Mouse (Mus musculus): Measurements from ENCODE around the gene Cdh22.

Gene Cdh22

GRCm38 (mm10) chr2:165250903-165251302 lies 16.2 kb upstream of the Cdh22 start:
- DNase-seq (ENCODE audit: low spot score in 2 of 2), result peak; percentile 45 to 69

GRCm38 (mm10) chr2:165248967-165249366 lies 14.3 kb upstream of the Cdh22 start:
- DNase-seq (ENCODE audit: low spot score in 2 of 2), result no peak

DNA sequence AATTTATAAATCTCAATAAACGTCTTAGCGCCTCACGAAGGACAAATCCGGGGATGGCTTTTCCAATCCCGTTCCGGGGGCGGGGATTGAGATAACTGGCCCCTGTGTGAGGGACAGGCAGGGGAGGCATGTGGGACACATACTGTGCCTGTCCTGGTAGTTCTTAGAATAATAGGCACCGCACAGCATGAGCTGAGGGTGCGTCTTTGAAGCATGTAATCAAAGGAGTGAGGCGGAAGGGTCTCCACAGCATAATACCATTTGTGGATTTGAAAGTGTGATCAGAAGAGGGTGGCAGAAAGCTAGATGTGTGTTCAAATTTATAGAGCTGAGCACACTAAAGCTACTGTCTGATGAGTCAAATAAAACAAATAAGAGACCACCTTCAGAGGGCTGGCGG lies 11.7 kb upstream of the Cdh22 start:
- no peak for DNase-seq (ENCODE audit: low spot score in 2 of 2)

DNA sequence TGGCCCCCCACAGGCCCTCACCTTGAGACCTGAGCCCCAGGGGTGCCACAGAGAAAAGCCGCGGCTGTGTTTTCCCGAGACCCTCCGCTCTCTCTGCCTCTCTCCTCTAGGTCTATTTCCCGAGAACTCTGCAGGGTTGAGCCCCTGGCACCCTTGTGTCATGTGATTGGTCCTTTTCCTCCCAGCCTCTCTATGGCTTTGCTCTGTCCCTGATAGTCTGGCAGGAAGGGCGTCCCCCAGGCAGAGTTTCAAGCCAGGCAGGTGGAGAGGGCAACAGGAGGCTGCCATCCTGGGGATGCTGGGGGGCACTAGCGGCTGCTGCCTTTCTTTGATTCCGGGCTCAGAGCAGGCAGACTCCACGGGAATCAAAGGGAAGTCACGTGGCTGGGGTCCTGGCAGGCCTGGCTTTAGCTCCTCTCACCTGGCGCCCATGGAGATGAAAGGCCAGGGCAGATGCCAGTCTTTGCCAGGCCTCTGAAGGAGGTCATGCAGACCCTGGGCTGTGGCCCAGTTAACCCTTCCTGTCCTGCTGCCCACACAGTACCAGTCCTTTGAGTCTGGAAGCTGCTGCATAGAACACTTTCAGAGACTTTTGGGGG lies 8.6 kb upstream of the Cdh22 start:
- no peak for DNase-seq (ENCODE audit: low spot score in 2 of 2)

DNA sequence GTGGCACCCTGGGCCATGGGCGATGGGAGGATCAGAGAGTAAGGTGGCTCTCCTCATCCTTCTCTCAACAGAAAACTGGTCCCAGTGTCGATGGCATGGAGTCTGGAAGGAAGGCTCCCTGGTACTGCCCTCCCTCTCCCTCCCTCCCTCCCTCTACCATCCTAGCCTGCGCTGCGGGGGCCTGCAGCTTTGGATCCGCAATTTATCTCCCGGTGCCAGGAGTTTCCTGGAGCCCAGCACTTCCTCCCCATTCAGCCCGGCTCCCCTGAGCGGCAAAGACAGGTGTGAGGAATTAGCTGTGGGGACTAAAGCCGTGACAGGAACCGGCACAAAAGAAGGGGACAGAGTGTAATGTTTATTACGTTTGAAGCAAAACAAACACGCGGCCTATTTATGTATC lies 7.9 kb upstream of the Cdh22 start:
- DNase-seq (ENCODE audit: low spot score in 2 of 2), result no peak

DNA sequence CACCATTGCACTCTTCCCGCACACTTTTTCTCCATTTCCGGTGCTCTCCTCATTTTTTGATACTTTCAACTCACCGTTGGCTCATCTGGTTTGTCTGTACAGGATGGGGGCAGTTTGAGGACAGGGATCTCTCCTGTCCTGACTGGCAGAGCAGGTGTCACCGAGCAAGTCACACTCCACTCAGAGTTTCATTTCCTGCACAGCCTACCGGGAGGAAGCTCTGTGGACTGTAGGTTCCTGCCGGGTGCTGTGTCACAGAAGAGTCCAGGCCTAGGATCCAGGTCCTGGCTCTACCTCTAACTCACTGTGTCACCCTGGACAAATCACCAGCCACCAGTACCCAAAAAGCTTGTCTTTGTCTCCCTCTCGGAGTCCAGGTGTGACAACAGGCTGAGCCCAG lies 7.1 kb upstream of the Cdh22 start:
- DNase-seq (ENCODE audit: low spot score in 2 of 2), result no peak

- DNase-seq (ENCODE audit: low spot score in 2 of 2), result no peak
These were observed 5.7 kb upstream of the Cdh22 start for GRCm38 (mm10) chr2:165240371-165240770.

DNA sequence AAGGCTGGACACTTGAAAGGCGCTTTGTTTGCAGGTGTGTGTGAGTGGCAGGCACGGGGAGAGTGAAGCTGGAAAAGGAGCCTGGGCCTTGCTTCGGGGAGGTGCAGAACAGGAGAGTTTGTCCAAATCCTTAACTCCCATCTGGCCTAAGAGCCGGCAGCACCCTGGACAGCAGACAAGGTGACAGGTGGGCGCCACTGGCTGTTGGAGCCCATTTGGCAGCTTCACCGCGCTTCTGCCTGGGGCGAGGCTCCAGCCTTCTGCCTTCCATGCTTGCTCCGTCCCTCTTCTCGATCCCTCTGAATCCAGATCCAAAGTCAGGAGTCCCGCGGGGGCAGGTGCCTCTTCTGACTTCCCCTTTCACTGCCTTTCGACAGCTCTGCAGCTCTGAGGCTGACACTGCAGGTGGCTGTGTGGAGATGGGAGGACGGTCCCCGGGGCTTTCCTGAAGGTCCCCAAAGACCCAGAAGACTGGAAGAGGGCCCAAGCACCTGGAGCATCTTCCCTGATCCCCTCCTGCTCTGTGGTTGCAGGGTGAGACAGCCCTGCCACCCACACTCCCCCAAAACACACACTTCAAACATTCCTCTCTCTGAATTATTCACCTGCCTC lies 5.0 kb upstream of the Cdh22 start:
- DNase-seq (ENCODE audit: low spot score in 2 of 2), result no peak

DNA sequence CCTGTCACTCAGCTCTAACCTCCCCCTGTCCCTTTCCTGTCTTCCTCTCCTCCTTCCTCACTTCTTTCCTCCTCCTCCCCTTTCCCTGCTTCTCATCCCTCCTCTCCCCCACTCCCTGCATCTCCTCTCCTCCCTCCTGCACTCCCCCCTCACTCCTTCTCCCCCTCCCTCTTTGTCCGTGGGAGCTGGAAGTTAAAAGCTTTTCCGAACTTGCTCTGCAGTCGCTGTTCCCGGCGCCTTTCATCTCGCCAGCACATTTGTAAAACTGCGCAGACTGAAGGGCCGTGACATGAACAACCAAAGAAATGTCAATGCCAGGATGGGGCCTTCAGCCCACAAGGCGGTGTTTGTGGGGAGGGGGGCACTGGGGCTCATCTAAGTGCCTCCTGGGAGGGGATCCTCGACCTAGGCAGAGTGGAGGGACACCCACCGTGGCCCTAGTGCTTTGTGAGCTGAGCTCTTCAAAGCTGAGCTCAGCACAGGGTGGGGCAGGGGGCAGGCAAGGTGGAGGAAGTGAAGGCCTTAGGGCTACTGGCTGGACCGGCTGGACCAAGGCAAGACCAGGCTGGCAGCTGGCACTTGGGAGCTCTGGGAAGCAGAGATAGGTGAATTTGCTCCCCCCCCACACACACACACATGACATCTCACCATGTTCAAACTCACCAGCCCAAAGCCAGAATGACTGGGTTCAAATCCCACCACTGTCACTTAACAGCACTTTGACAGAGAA lies 3.9 kb upstream of the Cdh22 start:
- no peak for DNase-seq (ENCODE audit: low spot score in 2 of 2)

- peak in 1 of 2 experiments; percentile 7 for DNase-seq (ENCODE audit: low spot score in 2 of 2)
These were observed 401 bp downstream of the Cdh22 start for GRCm38 (mm10) chr2:165234291-165234612.

- peak; percentile 56 to 58 for DNase-seq (ENCODE audit: low spot score in 2 of 2)
These were observed 962 bp downstream of the Cdh22 start for GRCm38 (mm10) chr2:165233491-165234290.

GRCm38 (mm10) chr2:165229050-165229449 lies 5.6 kb downstream of the Cdh22 start:
- DNase-seq (ENCODE audit: low spot score in 2 of 2), result no peak

DNA sequence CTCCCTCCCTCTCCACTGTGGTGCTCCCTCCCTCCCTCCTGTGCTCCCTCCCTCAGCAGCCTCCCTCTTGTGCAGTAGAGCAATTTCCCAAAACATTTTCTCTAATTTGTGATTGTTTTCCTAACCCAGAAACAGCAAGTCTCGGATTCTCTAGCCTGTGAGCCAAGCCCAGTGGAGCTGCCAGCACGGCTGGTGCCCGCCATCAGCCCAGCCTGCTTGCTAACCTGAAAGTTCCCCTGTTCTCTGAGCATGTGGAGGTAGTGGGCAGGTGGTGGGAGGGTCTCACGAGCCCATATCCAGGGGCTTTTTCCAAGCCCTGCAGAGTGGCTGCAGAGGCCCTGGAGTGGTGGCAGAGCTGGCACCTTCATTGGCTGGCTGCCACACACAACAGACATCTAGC lies 10.8 kb downstream of the Cdh22 start:
- no peak for DNase-seq (ENCODE audit: low spot score in 2 of 2)

GRCm38 (mm10) chr2:165221952-165222351 lies 12.7 kb downstream of the Cdh22 start:
- no peak for DNase-seq (ENCODE audit: low spot score in 2 of 2)

GRCm38 (mm10) chr2:165220347-165220945 lies 14.2 kb downstream of the Cdh22 start:
- DNase-seq (ENCODE audit: low spot score in 2 of 2), result no peak

DNA sequence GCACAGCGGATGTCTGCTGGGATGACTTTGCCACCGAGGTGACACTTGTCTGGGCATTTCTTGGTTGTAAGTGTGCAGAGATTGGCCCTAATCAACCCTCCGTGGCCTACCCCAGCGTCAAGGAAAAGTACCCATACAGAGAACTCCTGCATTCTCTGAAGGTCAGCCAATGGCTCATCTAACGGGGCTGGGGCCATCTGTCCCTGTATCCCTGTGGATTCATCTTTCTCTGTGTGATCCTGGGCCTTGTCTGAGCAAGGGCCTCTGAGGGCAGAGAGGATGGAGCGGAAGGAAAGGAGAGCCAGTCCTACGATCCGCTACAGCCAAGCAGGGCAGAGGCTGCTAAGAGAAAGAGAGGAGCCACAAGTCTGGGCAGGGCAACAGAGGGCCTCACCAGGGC lies 15.7 kb downstream of the Cdh22 start:
- no peak for DNase-seq (ENCODE audit: low spot score in 2 of 2)

DNA sequence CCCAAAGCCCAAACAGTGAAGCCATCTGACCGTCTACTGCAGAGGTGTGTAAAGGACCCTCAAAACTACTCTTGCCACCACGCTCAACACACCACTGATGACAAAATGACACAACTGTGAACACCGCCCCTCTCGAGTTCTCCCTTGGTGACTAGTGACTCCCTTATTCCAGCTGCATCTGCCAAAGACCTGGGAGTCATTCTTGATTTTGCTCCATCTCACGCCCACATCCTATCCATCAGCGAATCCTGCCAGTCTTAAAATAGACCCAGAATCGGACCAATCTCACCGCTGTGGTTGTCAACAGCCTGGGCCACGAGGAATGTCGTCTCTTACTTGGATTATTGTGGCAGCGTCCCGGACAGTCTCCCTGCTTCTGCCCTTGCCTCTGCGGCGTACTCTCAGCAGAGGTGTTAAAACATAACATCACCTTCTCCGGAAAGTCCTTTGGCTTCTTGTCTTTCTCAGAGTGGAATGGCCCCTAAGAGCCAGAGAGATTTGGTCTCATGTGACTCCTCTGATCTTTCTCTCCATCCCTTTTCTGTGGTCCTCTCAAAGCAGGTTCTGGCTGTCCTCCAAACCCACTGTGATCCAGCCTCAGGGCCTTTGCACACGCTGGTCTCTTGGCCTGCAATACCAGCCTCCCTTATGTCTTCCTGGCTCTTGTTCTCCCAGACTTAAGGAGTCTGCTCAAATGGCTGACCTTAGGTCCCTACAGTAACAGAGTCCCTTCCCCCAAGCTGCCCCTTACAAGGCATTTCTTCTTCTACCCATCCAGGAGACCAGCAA lies 17.1 kb downstream of the Cdh22 start:
- no peak for DNase-seq (ENCODE audit: low spot score in 2 of 2)

DNA sequence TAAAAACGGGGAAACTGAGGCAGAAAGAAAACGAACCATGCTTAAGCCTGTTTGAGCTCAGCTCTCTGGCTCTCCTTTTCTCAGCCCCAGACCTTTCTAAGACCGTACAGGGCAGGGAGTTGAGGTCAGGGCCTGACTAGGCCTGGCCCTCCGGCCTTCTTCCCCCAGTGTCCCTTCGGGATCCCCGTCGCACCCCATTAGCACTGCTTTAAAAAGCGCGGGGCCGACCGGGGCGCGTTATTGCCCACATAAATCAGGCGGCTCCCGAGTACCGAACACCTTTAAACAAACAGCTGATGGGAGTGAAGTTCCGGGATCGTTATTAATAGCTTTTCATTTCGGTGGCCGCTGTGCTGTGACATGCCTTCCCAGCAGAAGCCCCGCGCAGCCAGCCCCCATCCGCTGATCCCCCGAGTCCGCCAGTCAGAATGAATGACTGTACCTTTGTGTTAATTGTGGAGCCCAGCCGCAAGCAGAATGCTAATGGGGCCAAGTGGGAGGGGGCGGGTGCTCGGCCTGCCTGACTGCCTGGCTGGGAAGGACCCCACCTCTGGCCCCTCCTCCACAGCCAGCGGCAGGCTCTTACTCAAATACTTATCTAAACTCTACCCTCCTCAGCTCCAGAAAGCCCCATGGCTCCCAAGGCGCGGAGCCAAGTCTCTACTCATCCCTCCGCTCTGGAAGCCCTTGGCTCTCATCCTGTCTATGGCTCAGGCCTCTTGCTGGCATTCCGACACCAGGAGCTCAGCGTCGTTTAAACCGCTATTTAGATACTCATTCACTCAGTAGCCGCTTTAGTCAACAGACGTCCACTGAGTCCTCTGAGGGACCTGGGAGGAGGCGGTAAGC lies 19.3 kb downstream of the Cdh22 start:
- no peak for DNase-seq (ENCODE audit: low spot score in 2 of 2)

DNA sequence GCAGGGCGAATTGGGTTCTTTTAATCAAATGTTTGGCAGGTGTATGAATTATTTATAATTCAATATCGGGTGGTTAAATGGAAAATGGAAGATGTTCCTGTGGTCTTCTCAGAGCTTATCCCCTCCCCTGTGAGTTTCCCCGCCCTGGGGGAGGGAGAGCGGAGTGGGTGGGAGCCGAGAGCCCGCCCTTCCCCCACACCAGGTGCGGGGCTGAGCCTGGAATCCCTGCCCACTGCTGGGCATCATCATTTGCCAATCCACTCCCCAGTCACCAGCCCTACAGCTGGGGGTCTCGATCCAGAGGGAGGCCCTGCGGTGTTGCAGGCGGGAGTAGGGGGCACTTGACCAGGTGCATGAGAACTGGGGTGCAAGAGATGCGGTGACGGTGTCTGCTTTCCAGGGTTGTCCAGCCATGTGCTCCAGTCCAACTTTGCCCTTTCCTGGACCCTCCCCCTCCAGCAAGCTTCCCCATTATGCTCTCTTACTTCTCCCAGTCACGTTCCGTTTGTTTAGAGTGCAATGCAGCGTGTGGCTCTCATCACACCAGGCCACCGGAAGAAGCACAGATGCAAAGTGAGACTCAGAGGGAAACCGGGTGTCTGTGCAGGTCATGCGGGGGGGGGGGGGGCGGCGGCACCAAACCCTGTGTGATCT lies 23.1 kb downstream of the Cdh22 start:
- DNase-seq (ENCODE audit: low spot score in 2 of 2), result peak in 1 of 2 experiments; percentile 27

DNA sequence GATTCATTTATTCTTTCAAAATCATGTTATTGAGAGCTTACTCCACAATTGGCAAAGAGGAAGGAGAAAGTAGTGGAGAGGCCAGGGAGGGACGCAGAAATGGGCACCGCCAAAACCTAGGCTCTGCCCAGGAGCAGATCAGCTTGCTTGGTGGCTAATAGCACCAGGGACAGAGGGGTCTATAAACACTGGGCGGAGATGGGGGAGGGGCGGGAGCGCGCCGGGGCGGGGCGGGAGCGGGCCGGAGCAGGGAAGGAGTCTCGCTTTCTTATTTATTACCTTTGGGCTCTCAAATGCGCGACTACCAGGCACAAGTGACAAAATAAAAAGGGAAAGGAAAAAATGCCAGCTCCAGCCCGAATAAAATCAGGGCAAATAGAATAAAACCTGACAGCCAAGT lies 23.7 kb downstream of the Cdh22 start:
- DNase-seq (ENCODE audit: low spot score in 2 of 2), result no peak
